Mouse (Mus musculus) kidney, adult 10 weeks (tissue): ENCODE data around the gene Fam193a. TPM values are rescaled to one million over a fixed set of nuclear protein-coding genes. Genes with fewer than 3 reads are reported as not detected.

Experiments
- polyA plus RNA-seq: library from polyadenylated mRNA; stranded (reverse); fragments of 350-450 nt; fragmentation: Illumina TruSeq; extraction: RNeasy Lipid Tissue Mini Kit (QIAGEN cat#74804); gene quantifications from one replicate; pipeline ENCODE4 v1.2.3, GENCODE M21; 2014; ENCODE audit warnings: low read depth, low replicate concordance

Gene Fam193a
- polyA plus RNA-seq: 12.4 TPM

DNA sequence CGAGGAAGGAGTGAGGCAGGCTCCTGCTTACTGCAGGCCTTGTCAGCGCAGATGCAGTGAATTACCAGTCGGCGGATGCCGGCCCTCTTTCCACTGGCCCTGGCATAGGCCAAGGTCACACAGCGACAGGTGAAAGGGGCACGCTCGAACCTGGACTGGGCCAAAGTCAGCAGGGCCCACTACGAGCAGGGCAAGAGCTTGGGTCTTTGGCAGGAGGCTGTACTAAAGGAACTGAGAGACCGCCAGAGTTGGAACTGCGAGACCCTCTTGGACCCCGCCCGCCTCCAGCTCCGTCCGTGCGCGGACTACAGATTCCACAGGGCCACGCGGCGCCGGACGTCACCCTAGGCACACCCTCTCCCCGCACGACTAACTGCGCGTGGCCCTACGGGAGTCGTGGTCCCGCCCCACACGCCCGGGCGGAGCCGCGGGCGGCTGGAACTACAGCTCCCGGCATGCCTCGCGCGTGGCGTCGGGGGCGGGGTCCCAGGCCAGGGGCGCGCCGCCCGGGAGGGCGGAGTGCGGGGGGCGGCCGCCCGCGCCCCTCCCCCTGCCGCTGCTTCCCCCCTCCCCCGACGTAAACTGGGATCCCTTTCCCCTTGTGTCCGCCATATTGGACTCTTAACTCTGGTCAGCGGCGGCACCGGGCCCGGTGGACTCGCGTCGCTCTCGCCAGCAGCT is at the start of gene Fam193a:
Gene Fam193a, plus strand, starts transcription at position 593 of the 681 bp plus-strand sequence.

DNA sequence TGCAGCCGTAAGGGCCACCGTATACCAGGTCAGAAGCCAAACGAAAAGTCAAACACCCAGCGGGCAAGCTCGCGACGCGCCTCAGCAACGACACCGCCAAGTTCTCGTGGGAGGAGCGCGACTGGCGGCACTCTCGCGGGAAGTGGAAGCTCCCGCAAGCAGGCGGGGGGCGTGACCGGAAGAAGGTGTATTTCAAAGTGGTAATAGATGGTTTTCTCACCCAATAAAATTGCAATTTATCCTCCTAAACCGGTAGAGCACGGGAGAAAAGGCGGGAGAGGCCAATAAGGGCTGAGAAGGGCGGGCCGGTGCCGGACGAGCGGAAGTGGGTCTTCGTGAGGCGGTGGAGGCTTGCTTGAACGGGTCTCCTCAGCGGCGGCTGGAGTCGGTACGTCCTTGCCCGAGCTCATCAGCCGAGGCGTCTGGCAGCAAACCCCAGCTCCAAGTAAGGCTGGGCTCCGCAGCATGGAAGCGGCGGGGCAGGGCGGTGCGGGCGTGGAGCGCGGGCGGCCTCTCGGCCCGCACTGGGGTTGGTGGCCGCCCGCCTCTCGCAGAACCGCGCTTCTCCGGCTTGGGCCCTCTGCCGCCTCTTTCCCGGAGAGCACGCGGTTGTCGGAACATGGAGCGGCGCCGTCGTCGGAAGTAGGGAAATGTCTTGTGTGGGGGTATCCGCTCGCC is 33.5 kb upstream of the Fam193a start, which contains the start of gene Rnf4:
Gene Rnf4, plus strand, starts transcription at position 193 of the 678 bp plus-strand sequence.

DNA sequence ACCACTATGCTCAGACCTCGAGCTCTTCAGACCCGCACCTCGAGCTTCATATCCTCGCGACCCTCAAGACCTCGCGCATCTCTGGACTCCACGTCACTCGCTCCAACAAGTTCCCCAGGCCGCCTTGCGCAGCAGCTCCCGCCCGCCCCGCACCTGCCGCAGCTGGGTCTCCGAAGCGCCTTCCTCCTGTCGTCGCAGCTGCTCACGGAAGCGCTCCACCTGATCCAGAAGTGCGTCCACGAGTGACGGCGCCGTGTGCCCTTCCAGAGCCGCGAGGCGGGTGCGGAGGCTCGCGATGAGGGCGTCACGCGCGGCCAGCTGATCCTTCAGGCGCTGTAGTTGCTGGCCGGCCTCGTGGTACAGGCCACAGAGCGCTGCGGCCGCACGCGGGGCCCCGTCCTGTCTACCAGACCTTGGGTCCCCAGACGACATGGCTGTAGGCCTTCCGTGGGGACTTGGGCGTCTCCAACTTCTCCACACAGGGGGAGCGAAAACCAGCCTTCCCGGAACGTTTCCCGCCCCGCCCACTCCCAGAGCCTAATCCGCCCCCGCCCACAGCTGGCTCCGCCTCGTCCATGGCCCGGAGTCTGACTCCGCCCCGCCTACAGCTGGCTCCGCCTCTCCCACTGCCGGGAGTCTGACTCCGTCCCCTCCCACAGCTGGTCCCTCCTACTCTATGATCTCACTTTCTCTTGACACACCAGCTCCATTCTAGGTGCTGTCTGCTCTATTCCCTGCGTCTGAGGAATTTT is 143.9 kb downstream of the Fam193a start, which contains the start of gene Tnip2:
Gene Tnip2, minus strand, starts transcription at position 526 of the 752 bp plus-strand sequence.

DNA sequence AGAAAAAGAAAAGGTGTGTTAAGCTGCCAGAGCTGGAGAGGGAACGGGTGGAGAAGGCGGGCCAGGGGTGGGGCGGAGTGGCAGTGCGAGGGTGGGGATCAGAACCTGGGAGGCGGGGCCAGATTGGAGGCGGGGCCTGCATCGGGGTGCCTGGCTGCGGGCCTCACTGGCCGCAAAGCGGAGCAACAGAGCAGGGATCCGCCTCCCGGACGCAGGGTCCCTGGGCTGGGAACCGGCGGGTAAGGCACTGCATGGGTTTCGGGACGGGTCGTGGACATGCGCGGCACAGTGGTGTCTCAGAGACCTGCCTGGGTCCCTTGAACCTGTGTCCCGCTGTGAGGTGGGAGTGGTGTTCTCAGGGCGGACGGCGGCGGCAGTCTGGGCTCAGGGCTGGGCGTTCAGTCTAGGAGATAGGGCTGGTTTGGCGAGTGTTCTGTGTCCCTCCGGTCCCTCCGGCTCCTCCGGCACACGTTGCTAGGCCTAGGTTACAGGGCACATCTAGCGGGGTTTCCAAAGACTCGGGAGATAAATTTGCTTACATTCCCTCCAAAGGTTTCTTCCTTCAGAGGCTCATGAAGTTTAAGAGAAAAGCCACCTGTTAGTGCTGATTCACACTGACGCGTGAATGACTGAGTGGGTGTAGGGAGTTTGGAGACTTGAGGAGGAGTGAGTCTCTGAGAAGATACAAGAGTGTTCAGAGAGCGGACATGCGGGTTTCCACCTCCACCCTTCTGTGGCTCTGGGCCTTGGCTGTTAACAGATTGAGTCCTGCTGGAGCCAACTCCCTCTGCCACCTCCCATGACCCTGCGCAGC is 156.1 kb downstream of the Fam193a start, which contains the start of gene Sh3bp2:
Gene Sh3bp2, plus strand, starts transcription at position 176 of the 814 bp plus-strand sequence.

Other genes starting within 250 kb of the Fam193a start
- gene Poln, start 200.5 kb upstream of the Fam193a start, polyA plus RNA-seq: 0.16 TPM
- gene Haus3, start 200.4 kb upstream of the Fam193a start, polyA plus RNA-seq: 17.9 TPM
- 8.2 TPM for gene Mxd4, start 182.2 kb upstream of the Fam193a start, polyA plus RNA-seq
- not detected for gene Zfyve28, start 81.5 kb upstream of the Fam193a start, polyA plus RNA-seq
- not detected for gene Cfap99, start 81.3 kb upstream of the Fam193a start, polyA plus RNA-seq
- gene Rnf4, start 33.6 kb upstream of the Fam193a start, polyA plus RNA-seq: 76.3 TPM
- 2.8 TPM for gene Tnip2, start 144.1 kb downstream of the Fam193a start, polyA plus RNA-seq
- 0.44 TPM for gene Sh3bp2, start 155.9 kb downstream of the Fam193a start, polyA plus RNA-seq
- 81.5 TPM for gene Add1, start 203.7 kb downstream of the Fam193a start, polyA plus RNA-seq